8 mouse cellular contexts compared by ENCODE assay signal in the genomic region with DNA sequence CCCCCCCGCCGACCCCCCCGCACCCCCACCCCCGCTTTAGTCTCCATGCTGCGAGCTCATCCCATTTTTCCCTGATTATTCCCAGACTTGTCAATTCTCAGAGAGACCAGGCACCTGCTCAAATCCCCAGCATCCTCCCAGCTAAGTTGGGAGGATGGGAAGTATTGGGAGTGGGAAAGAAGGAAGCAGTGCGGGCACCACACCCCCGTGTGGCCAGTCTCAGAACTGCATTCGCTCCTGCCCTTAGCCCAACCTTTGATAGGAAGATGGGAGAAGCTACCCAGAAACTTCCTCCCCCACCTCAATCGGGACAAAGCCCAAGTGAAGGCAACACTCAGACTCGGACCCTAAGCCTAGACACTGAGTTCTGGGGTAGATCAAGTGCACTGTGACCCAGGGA. TPM values are rescaled to one million over a fixed set of nuclear protein-coding genes. Genes with fewer than 3 reads are reported as not detected.
DNase-seq lines count a peak whose midpoint lies in the region; ATAC-seq lines count a peak whose summit lies in the region.

No protein-coding gene starts in this region.

- no peak overlapping the region for H3K4me2 ChIP-seq in embryonic facial prominence, embryonic 15.5 days (replicated peaks)
- H3K4me2 ChIP-seq in heart, embryonic 12.5 days: peak overlapping the region; percentile 55

- peaks cover 38% of the 10 kb centered on the region for H3K4me1 ChIP-seq in embryonic facial prominence, embryonic 15.5 days
- H3K4me1 ChIP-seq in heart, embryonic 12.5 days (replicated peaks): peaks cover 65% of the 10 kb centered on the region

- no peak overlapping the region for H3K4me3 ChIP-seq in embryonic facial prominence, embryonic 15.5 days (replicated peaks)
- H3K4me3 ChIP-seq in heart, embryonic 12.5 days: no peak overlapping the region

- DNase-seq in CD8-positive naive resting alpha-beta T cell, adult 2 months (ENCODE audit: low read depth in 2 of 2, low spot score in 2 of 2): peak; percentile 21 to 30
- DNase-seq in adrenal gland, adult 2 months: peak; percentile 61
- DNase-seq in layer of hippocampus, adult 18-20 months (ENCODE audit: low spot score in 2 of 2): peak; percentile 70 to 90
- peak; percentile 77 for DNase-seq in lung, postnatal 10 days
- DNase-seq in retina, postnatal 1 day: peak; percentile 83
- DNase-seq in urinary bladder, postnatal 36 days (ENCODE audit: low spot score in 2 of 2): peak; percentile 30 to 65

- WGBS in embryonic facial prominence, embryonic 15.5 days: 5% methylated on average over 10 of the region's 10 CpGs
- WGBS in heart, embryonic 12.5 days: 9% methylated on average over 10 of the region's 10 CpGs

- H3K9ac ChIP-seq in embryonic facial prominence, embryonic 15.5 days: no peak overlapping the region
- H3K9ac ChIP-seq in heart, embryonic 12.5 days: peak overlapping the region; percentile 62

- peak overlapping the region; percentile 29; the same call in 1 of the 2 replicates for H3K27ac ChIP-seq in embryonic facial prominence, embryonic 15.5 days (replicated peaks)
- peak overlapping the region; percentile 98 for H3K27ac ChIP-seq in heart, embryonic 12.5 days (ENCODE audit: poor library complexity, severe bottlenecking)

- ATAC-seq in embryonic facial prominence, embryonic 15.5 days (ENCODE audit: insufficient number of reproducible peaks, low FRiP score, low TSS enrichment, low read depth): no peak
- ATAC-seq in heart, embryonic 12.5 days (ENCODE audit: insufficient number of reproducible peaks, low FRiP score): no peak

- peaks cover 11% of the 10 kb centered on the region for H3K36me3 ChIP-seq in embryonic facial prominence, embryonic 15.5 days
- H3K36me3 ChIP-seq in heart, embryonic 12.5 days: peaks cover 29% of the 10 kb centered on the region

- H3K27me3 ChIP-seq in embryonic facial prominence, embryonic 15.5 days: no peaks in the 10 kb centered on the region
- H3K27me3 ChIP-seq in heart, embryonic 12.5 days (replicated peaks): no peaks in the 10 kb centered on the region

- no peaks in the 10 kb centered on the region for H3K9me3 ChIP-seq in embryonic facial prominence, embryonic 15.5 days (replicated peaks)
- no peaks in the 10 kb centered on the region for H3K9me3 ChIP-seq in heart, embryonic 12.5 days (replicated peaks)

RNA-seq across cellular contexts. Expression of a gene that starts 4.7 kb away (rescaled TPM):
- total RNA-seq in adrenal gland, adult 2 months (2021): 10 to 100 TPM; 17.7 to 18.3 TPM
- 7.4 TPM in 2 replicates for polyA plus RNA-seq in adrenal gland, adult 2 months (2012; rRNA removed)
- polyA plus RNA-seq in embryonic facial prominence, embryonic 15.5 days (2015; fragmentation: Nextera tagmentation; extraction: Ambion mirVana): 10.4 and 11.6 TPM in 2 replicates
- polyA plus RNA-seq in heart, embryonic 12.5 days (2016; fragmentation: Nextera tagmentation; extraction: Ambion mirVana): 15.6 and 17.7 TPM in 2 replicates
- total RNA-seq in layer of hippocampus, adult 18-20 months (2021): 100 to 1,000 TPM; 197 to 234 TPM

RNA-seq across cellular contexts. Expression of a gene that starts 15.1 kb away (rescaled TPM):
- total RNA-seq in adrenal gland, adult 2 months (2021): not detected
- polyA plus RNA-seq in adrenal gland, adult 2 months (2012; rRNA removed): not detected in 2 replicates
- polyA plus RNA-seq in embryonic facial prominence, embryonic 15.5 days (2015; fragmentation: Nextera tagmentation; extraction: Ambion mirVana): 0.24 and 1.6 TPM in 2 replicates
- 0.23 and 0.49 TPM in 2 replicates for polyA plus RNA-seq in heart, embryonic 12.5 days (2016; fragmentation: Nextera tagmentation; extraction: Ambion mirVana)
- not detected for total RNA-seq in layer of hippocampus, adult 18-20 months (2021)

RNA-seq across cellular contexts. Expression of a gene that starts 37.8 kb away (rescaled TPM):
- 1 to 10 TPM in 1 of 2 experiments, under 1 TPM in 1; 0.92 to 2.6 TPM for total RNA-seq in adrenal gland, adult 2 months (2021)
- polyA plus RNA-seq in adrenal gland, adult 2 months (2012; rRNA removed): 1.8 and 3.1 TPM in 2 replicates
- 2.0 and 2.8 TPM in 2 replicates for polyA plus RNA-seq in embryonic facial prominence, embryonic 15.5 days (2015; fragmentation: Nextera tagmentation; extraction: Ambion mirVana)
- polyA plus RNA-seq in heart, embryonic 12.5 days (2016; fragmentation: Nextera tagmentation; extraction: Ambion mirVana): 3.4 and 3.9 TPM in 2 replicates
- total RNA-seq in layer of hippocampus, adult 18-20 months (2021): 100 to 1,000 TPM; 162 to 167 TPM

RNA-seq across cellular contexts. Expression of a gene that starts 46.0 kb away (rescaled TPM):
- 100 to 1,000 TPM; 305 to 320 TPM for total RNA-seq in adrenal gland, adult 2 months (2021)
- 671 and 857 TPM in 2 replicates for polyA plus RNA-seq in adrenal gland, adult 2 months (2012; rRNA removed)
- 478 and 494 TPM in 2 replicates for polyA plus RNA-seq in embryonic facial prominence, embryonic 15.5 days (2015; fragmentation: Nextera tagmentation; extraction: Ambion mirVana)
- 568 and 582 TPM in 2 replicates for polyA plus RNA-seq in heart, embryonic 12.5 days (2016; fragmentation: Nextera tagmentation; extraction: Ambion mirVana)
- 100 to 1,000 TPM; 177 to 190 TPM for total RNA-seq in layer of hippocampus, adult 18-20 months (2021)

RNA-seq across cellular contexts. Expression of a gene that starts 56.0 kb away (rescaled TPM):
- 1 to 10 TPM; 7.7 to 8.9 TPM for total RNA-seq in adrenal gland, adult 2 months (2021)
- polyA plus RNA-seq in adrenal gland, adult 2 months (2012; rRNA removed): 10.8 and 13.5 TPM in 2 replicates
- polyA plus RNA-seq in embryonic facial prominence, embryonic 15.5 days (2015; fragmentation: Nextera tagmentation; extraction: Ambion mirVana): 19.8 and 22.3 TPM in 2 replicates
- polyA plus RNA-seq in heart, embryonic 12.5 days (2016; fragmentation: Nextera tagmentation; extraction: Ambion mirVana): 12.2 and 12.9 TPM in 2 replicates
- 10 to 100 TPM in 1 of 2 experiments, 1 to 10 TPM in 1; 9.8 to 13.8 TPM for total RNA-seq in layer of hippocampus, adult 18-20 months (2021)

Comparison
In these comparisons a context has a peak if more than half of its experiments do, and no peak if none do; other contexts are left out.
1. DNase-seq: peak in every context shown above with its lines; median percentile 83 in retina, postnatal 1 day; 80 in layer of hippocampus, adult 18-20 months; 77 in lung, postnatal 10 days; 61 in adrenal gland, adult 2 months; 48 in urinary bladder, postnatal 36 days; 26 in CD8-positive naive resting alpha-beta T cell, adult 2 months.